Mouse (Mus musculus): ENCODE results near the gene Fam43a. TPM values are rescaled to one million over a fixed set of nuclear protein-coding genes. Genes with fewer than 3 reads are reported as not detected.
A peak's percentile ranks its signal among the peaks of the same experiment; 100 is the strongest.

Gene Fam43a
- polyA plus RNA-seq, 1 experiment from 2014 or later: 13.0 TPM

DNA sequence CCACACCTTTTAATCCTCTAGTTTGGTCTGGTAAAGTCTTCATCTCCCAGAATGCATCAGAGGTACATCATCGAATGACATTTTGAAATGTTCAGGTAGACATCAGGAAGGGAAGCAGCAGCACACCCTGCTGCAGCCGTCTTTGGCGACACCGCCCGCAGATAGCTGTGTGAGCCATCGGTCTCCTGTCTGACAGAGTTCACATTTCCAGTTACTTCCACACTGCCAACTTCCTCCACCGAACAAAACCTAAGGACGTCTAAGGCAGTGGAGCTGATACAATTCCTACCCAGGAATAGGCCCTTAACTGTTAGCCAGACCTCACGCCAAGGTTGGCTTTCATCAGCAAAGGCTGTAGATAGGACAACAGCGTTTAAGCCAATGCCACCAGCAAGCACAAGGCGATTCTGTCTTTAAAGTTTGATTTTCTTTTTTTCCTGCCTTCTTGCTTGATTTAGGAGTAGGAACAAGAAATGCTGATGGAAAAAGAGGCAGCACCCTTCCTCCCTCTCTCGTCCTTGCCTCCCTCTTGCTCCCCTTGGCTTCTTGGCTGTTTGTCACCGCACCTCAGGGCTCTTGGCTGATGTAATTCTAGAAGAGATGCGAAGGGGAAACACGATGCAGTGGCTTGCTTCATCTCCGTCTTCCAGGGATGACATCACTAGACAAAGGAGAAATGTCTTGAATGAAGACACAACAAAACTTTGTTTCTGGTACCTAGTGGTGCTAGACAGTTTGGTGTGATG lies 4.7 kb downstream of the Fam43a start:
- ATAC-seq (ENCODE audit: insufficient read depth): no peak
- Histone ChIP-seq H3K9ac (no peak overlapping the region), H3K4me1 (ENCODE audit: insufficient read depth) (peaks cover 35% of the 10 kb centered on the region), H3K36me3 (ENCODE audit: insufficient read depth) (peaks cover 4% of the 10 kb centered on the region; the same call in 1 of the 2 replicates), H3K27me3 (ENCODE audit: insufficient read depth, low read length) (0 out of 2 replicates have a peak, but pooled peaks cover 5% of the 10 kb centered on the region), H3K4me3 (ENCODE audit: low read depth, low read length) (no peak overlapping the region), H3K9me3 (ENCODE audit: low read depth, low read length) (no peaks in the 10 kb centered on the region), H3K27ac (ENCODE audit: low read depth) (no peak overlapping the region), H3K4me2 (no peak overlapping the region)
- no peak for TF ChIP-seq CTCF (IDR thresholded peaks at IDR 0.05; ENCODE audit: low read depth)
- DNase-seq: peak; percentile 8
- 62% methylated on average over 16 of the region's 16 CpGs for WGBS

- 54% methylated on average over 7 of the region's 7 CpGs for WGBS
- Histone ChIP-seq H3K4me2 (no peak overlapping the region; the same call in 1 of the 2 replicates), H3K36me3 (ENCODE audit: insufficient read depth) (peaks cover 4% of the 10 kb centered on the region; the same call in 1 of the 2 replicates), H3K4me1 (ENCODE audit: insufficient read depth) (peaks cover 35% of the 10 kb centered on the region), H3K27ac (ENCODE audit: low read depth) (no peak overlapping the region), H3K4me3 (ENCODE audit: low read depth, low read length) (no peak overlapping the region), H3K27me3 (ENCODE audit: insufficient read depth, low read length) (0 out of 2 replicates have a peak, but pooled peaks cover 5% of the 10 kb centered on the region), H3K9ac (no peak overlapping the region), H3K9me3 (ENCODE audit: low read depth, low read length) (no peaks in the 10 kb centered on the region)
- TF ChIP-seq CTCF (IDR thresholded peaks at IDR 0.05; ENCODE audit: low read depth): no peak
- ATAC-seq (ENCODE audit: insufficient read depth): no peak
- DNase-seq: peak; percentile 48
These were observed 5.2 kb downstream of the Fam43a start for GRCm38 (mm10) chr16:30604807-30605137.

DNA sequence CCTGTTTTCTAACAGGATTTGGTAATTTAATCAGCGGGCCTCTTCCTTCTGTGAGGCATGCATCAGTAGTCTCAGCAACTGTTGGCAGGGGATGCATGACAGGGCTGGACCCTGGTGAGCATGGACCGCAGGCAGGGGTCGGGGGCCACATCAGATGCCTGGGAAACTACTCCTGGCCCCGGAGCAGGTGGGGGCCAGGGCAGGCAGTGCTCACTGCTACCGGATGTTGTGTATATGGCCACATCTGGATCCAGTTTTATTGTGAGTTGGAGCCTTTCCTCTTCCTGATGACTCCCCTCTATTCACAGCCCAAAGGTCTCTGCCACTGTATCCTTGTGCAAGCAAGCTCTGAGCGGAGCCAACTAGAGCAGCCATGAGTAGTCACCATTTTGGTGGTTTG lies 6.0 kb downstream of the Fam43a start:
- no peak for TF ChIP-seq CTCF (IDR thresholded peaks at IDR 0.05; ENCODE audit: low read depth)
- H3K4me2 ChIP-seq: no peak overlapping the region; the same call in 1 of the 2 replicates
- no peak overlapping the region for H3K9ac ChIP-seq
- H3K4me1 ChIP-seq (ENCODE audit: insufficient read depth): peaks cover 35% of the 10 kb centered on the region
- H3K27me3 ChIP-seq (ENCODE audit: insufficient read depth, low read length): 0 out of 2 replicates have a peak, but pooled peaks cover 5% of the 10 kb centered on the region
- WGBS: 54% methylated on average over 6 of the region's 6 CpGs
- H3K27ac ChIP-seq (ENCODE audit: low read depth): no peak overlapping the region
- ATAC-seq (ENCODE audit: insufficient read depth) (no peak), DNase-seq (peak; percentile 3)
- H3K9me3 ChIP-seq (ENCODE audit: low read depth, low read length): no peaks in the 10 kb centered on the region
- H3K4me3 ChIP-seq (ENCODE audit: low read depth, low read length): no peak overlapping the region
- peaks cover 4% of the 10 kb centered on the region; the same call in 1 of the 2 replicates for H3K36me3 ChIP-seq (ENCODE audit: insufficient read depth)

DNA sequence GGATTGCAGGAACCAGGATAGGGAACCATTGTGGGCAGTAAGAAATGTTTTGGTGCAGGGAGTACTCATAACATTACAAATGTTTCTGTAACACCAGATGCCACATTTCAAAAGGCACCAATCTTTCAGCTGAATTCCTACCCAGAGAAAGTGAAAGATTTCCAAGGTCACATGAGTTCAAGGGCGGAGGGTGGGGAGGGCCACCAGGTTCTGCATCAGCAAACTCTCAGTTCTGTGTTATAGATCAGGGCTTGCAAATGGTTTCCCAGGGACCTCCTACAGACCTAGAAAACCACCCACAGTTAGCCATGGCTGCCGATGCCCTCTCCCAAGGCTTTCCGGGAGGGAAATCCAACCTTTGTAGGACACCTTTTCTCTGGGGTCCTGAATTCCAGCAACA lies 8.3 kb downstream of the Fam43a start:
- no peak for DNase-seq
- Histone ChIP-seq H3K4me3 (ENCODE audit: low read depth, low read length) (no peak overlapping the region), H3K4me2 (no peak overlapping the region), H3K4me1 (ENCODE audit: insufficient read depth) (peaks cover 15% of the 10 kb centered on the region), H3K36me3 (ENCODE audit: insufficient read depth) (no peaks in the 10 kb centered on the region), H3K27me3 (ENCODE audit: insufficient read depth, low read length) (no peaks in the 10 kb centered on the region), H3K27ac (ENCODE audit: low read depth) (no peak overlapping the region), H3K9ac (no peak overlapping the region), H3K9me3 (ENCODE audit: low read depth, low read length) (no peaks in the 10 kb centered on the region)
- WGBS: 72% methylated on average over 3 of the region's 3 CpGs
- no peak for TF ChIP-seq CTCF (IDR thresholded peaks at IDR 0.05; ENCODE audit: low read depth)
- no peak for ATAC-seq (ENCODE audit: insufficient read depth)

DNA sequence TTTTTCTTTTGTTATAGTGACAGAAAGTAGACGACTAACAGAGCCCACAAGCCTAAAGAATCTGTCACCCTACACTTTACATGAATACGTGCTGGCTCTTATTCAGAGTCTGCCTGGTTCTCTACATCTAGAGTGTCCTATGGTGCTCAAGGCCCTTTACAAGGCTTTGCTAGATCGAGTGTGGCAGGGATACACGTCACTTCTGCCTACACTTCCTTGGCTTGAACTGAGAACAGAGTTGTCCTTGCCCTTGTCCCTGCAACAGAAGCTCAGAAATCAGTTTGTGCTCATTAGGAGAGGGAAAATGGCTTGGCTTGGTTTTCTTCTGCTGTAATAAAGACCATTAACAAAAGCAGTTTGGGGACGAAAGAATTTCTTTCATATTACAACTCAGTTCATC lies 11.8 kb downstream of the Fam43a start:
- 66% methylated on average over 5 of the region's 5 CpGs for WGBS
- no peak for ATAC-seq (ENCODE audit: insufficient read depth)

GRCm38 (mm10) chr16:30613122-30613521 lies 13.6 kb downstream of the Fam43a start:
- Histone ChIP-seq H3K4me3 (ENCODE audit: low read depth, low read length) (no peak overlapping the region), H3K4me1 (ENCODE audit: insufficient read depth) (no peaks in the 10 kb centered on the region), H3K27me3 (ENCODE audit: insufficient read depth, low read length) (no peaks in the 10 kb centered on the region), H3K36me3 (ENCODE audit: insufficient read depth) (no peaks in the 10 kb centered on the region), H3K27ac (ENCODE audit: low read depth) (no peak overlapping the region), H3K4me2 (no peak overlapping the region), H3K9ac (no peak overlapping the region), H3K9me3 (ENCODE audit: low read depth, low read length) (no peaks in the 10 kb centered on the region)
- ATAC-seq (ENCODE audit: insufficient read depth) (no peak), DNase-seq (no peak)
- no peak for TF ChIP-seq CTCF (IDR thresholded peaks at IDR 0.05; ENCODE audit: low read depth)
- WGBS: 55% methylated on average over 7 of the region's 7 CpGs

More for the DNA sequence above, 11.8 kb downstream of the Fam43a start:
- Histone ChIP-seq H3K36me3 (ENCODE audit: insufficient read depth) (no peaks in the 10 kb centered on the region), H3K27me3 (ENCODE audit: insufficient read depth, low read length) (no peaks in the 10 kb centered on the region), H3K27ac (ENCODE audit: low read depth) (no peak overlapping the region), H3K4me3 (ENCODE audit: low read depth, low read length) (no peak overlapping the region), H3K4me2 (no peak overlapping the region), H3K9me3 (ENCODE audit: low read depth, low read length) (no peaks in the 10 kb centered on the region), H3K4me1 (ENCODE audit: insufficient read depth) (no peaks in the 10 kb centered on the region), H3K9ac (no peak overlapping the region)
- no peak for TF ChIP-seq CTCF (IDR thresholded peaks at IDR 0.05; ENCODE audit: low read depth)
- DNase-seq: no peak

DNA sequence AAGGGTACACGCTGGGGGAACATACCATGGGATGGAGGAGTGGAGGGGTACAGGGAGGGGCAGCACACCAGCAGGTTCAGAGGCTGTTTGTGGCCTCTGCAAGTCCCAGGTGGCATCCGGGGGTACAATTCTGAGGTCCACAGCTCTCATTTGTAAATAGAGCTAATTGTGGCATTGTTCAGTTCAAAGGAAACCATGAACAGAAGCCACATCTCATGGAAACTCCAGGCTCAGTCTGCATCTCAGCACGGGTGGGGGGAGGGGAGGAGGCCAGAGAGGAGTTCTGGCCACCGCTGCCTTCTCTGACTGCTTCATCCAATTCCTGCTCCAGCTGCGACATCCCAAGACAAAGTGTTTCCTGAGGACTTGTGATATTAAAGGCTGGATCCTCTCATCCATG lies 14.6 kb downstream of the Fam43a start:
- no peaks in the 10 kb centered on the region for H3K9me3 ChIP-seq (ENCODE audit: low read depth, low read length)
- no peak overlapping the region for H3K4me3 ChIP-seq (ENCODE audit: low read depth, low read length)
- DNase-seq (no peak), ATAC-seq (ENCODE audit: insufficient read depth) (no peak)
- WGBS: 43% methylated on average over 5 of the region's 5 CpGs
- H3K27me3 ChIP-seq (ENCODE audit: insufficient read depth, low read length): no peaks in the 10 kb centered on the region
- no peak overlapping the region for H3K9ac ChIP-seq
- no peaks in the 10 kb centered on the region for H3K36me3 ChIP-seq (ENCODE audit: insufficient read depth)
- TF ChIP-seq CTCF (IDR thresholded peaks at IDR 0.05; ENCODE audit: low read depth): no peak
- no peaks in the 10 kb centered on the region for H3K4me1 ChIP-seq (ENCODE audit: insufficient read depth)
- H3K4me2 ChIP-seq: no peak overlapping the region
- no peak overlapping the region for H3K27ac ChIP-seq (ENCODE audit: low read depth)
